Mouse (Mus musculus): ENCODE data around the gene Catsperb. TPM values are rescaled to one million over a fixed set of nuclear protein-coding genes. Genes with fewer than 3 reads are reported as not detected.
"Not testable (repeated sequence)": the region's sequence is repeated elsewhere in the genome, so short reads cannot be mapped to it uniquely, and the experiment has no call there.

The Catsperb gene
- polyA plus RNA-seq (2011; ENCODE audit: insufficient read length, low read depth, missing spikeins) = not detected in 2 replicates

GRCm38 (mm10) chr12:101404353-101404752 is at the start of gene Catsperb:
Gene Catsperb (plus strand): TSS chr12:101404653.
- not testable (repeated sequence) for H3K27ac ChIP-seq (ENCODE audit: insufficient read depth, low read length); H3K4me1 ChIP-seq (ENCODE audit: control insufficient read depth, insufficient read depth, low read length); H3K4me3 ChIP-seq (ENCODE audit: insufficient read depth, low read length)

GRCm38 (mm10) chr12:101361468-101361867 is 43.0 kb upstream of the Catsperb start:
- not testable (repeated sequence) for H3K4me3 ChIP-seq (ENCODE audit: insufficient read depth, low read length); H3K27ac ChIP-seq (ENCODE audit: insufficient read depth, low read length); H3K4me1 ChIP-seq (ENCODE audit: control insufficient read depth, insufficient read depth, low read length)

GRCm38 (mm10) chr12:101381460-101381859 is 23.0 kb upstream of the Catsperb start:
- not testable (repeated sequence) for H3K4me3 ChIP-seq (ENCODE audit: insufficient read depth, low read length); H3K4me1 ChIP-seq (ENCODE audit: control insufficient read depth, insufficient read depth, low read length); H3K27ac ChIP-seq (ENCODE audit: insufficient read depth, low read length)

GRCm38 (mm10) chr12:101426131-101426530 is 21.7 kb downstream of the Catsperb start:
- H3K27ac ChIP-seq (ENCODE audit: insufficient read depth, low read length) = no peak overlapping the region
- no peaks in the 10 kb centered on the region for H3K4me1 ChIP-seq (ENCODE audit: control insufficient read depth, insufficient read depth, low read length)
- no peak overlapping the region for H3K4me3 ChIP-seq (ENCODE audit: insufficient read depth, low read length)
- TF ChIP-seq POLR2A (IDR thresholded peaks at IDR 0.05; ENCODE audit: low read depth, low read length) = no peak
- TF ChIP-seq CTCF (IDR thresholded peaks at IDR 0.05; ENCODE audit: borderline replicate concordance, insufficient read depth, low read length) = no peak

GRCm38 (mm10) chr12:101462051-101462450 is 57.6 kb downstream of the Catsperb start:
- Histone ChIP-seq H3K4me1 (ENCODE audit: control insufficient read depth, insufficient read depth, low read length) (no peaks in the 10 kb centered on the region), H3K4me3 (ENCODE audit: insufficient read depth, low read length) (no peak overlapping the region), H3K27ac (ENCODE audit: insufficient read depth, low read length) (no peak overlapping the region)
- TF ChIP-seq CTCF (IDR thresholded peaks at IDR 0.05; ENCODE audit: borderline replicate concordance, insufficient read depth, low read length) (no peak), POLR2A (IDR thresholded peaks at IDR 0.05; ENCODE audit: low read depth, low read length) (no peak)

- Histone ChIP-seq H3K4me1 (ENCODE audit: control insufficient read depth, insufficient read depth, low read length) (no peaks in the 10 kb centered on the region), H3K4me3 (ENCODE audit: insufficient read depth, low read length) (no peak overlapping the region), H3K27ac (ENCODE audit: insufficient read depth, low read length) (no peak overlapping the region)
- TF ChIP-seq POLR2A (IDR thresholded peaks at IDR 0.05; ENCODE audit: low read depth, low read length) (no peak), CTCF (IDR thresholded peaks at IDR 0.05; ENCODE audit: borderline replicate concordance, insufficient read depth, low read length) (no peak)
These were observed 79.1 kb downstream of the Catsperb start for GRCm38 (mm10) chr12:101483571-101483970.

GRCm38 (mm10) chr12:101511326-101511725 is 106.9 kb downstream of the Catsperb start:
- H3K4me3 ChIP-seq (ENCODE audit: insufficient read depth, low read length); H3K27ac ChIP-seq (ENCODE audit: insufficient read depth, low read length); H3K4me1 ChIP-seq (ENCODE audit: control insufficient read depth, insufficient read depth, low read length): not testable (repeated sequence)

- not testable (repeated sequence) for H3K4me1 ChIP-seq (ENCODE audit: control insufficient read depth, insufficient read depth, low read length); H3K4me3 ChIP-seq (ENCODE audit: insufficient read depth, low read length); H3K27ac ChIP-seq (ENCODE audit: insufficient read depth, low read length)
These were observed 202.2 kb downstream of the Catsperb start for GRCm38 (mm10) chr12:101606622-101607021.

- Histone ChIP-seq H3K4me1 (ENCODE audit: control insufficient read depth, insufficient read depth, low read length) (no peaks in the 10 kb centered on the region), H3K27ac (ENCODE audit: insufficient read depth, low read length) (no peak overlapping the region), H3K4me3 (ENCODE audit: insufficient read depth, low read length) (no peak overlapping the region)
- no peak for TF ChIP-seq POLR2A (IDR thresholded peaks at IDR 0.05; ENCODE audit: low read depth, low read length)
- TF ChIP-seq CTCF (IDR thresholded peaks at IDR 0.05; ENCODE audit: borderline replicate concordance, insufficient read depth, low read length) = no peak
These were observed 228.7 kb downstream of the Catsperb start for GRCm38 (mm10) chr12:101633137-101633536.

GRCm38 (mm10) chr12:101667502-101667901 is 263.0 kb downstream of the Catsperb start:
- no peak overlapping the region for H3K27ac ChIP-seq (ENCODE audit: insufficient read depth, low read length)
- TF ChIP-seq POLR2A (IDR thresholded peaks at IDR 0.05; ENCODE audit: low read depth, low read length) (no peak), CTCF (IDR thresholded peaks at IDR 0.05; ENCODE audit: borderline replicate concordance, insufficient read depth, low read length) (no peak)
- no peak overlapping the region for H3K4me3 ChIP-seq (ENCODE audit: insufficient read depth, low read length)
- H3K4me1 ChIP-seq (ENCODE audit: control insufficient read depth, insufficient read depth, low read length) = no peaks in the 10 kb centered on the region
